Mouse (Mus musculus) MEL (cell line): Measurements from ENCODE around the gene Syce3. TPM values are rescaled to one million over a fixed set of nuclear protein-coding genes. Genes with fewer than 3 reads are reported as not detected.

Source experiments
- DNase-seq: peaks from one replicate; pipeline ENCODE4 v3.0.0; 2011; ENCODE audit warnings: low read depth, low spot score
- H3K27ac ChIP-seq: 2 replicates; pipeline ENCODE4 v1.5.1; 2012; ENCODE audit warnings: low read depth, mild to moderate bottlenecking, control low read depth, low read length, moderate library complexity; ENCODE audit not compliant: control insufficient read depth
- H3K27me3 ChIP-seq, 2 experiments: fragments of 150-350 bp in 1 of 2; sonication (generic) in 1 of 2; 2 replicates each; pipeline ENCODE4 v1.6.1; 2012; ENCODE audit warnings: low read length in 2 of 2, mild to moderate bottlenecking in 2 of 2, improper control_type of control experiment in 1 of 2, moderate library complexity in 1 of 2; ENCODE audit not compliant: insufficient read depth in 2 of 2, control insufficient read depth in 1 of 2
- H3K36me3 ChIP-seq, 2 experiments: 2 replicates each; pipeline ENCODE4 v1.6.1; 2012 to 2014; ENCODE audit warnings: low read length in 2 of 2, improper control_type of control experiment in 1 of 2, inconsistent platforms in 1 of 2, mild to moderate bottlenecking in 1 of 2; ENCODE audit not compliant: insufficient read depth in 2 of 2, control insufficient read depth in 1 of 2
- H3K4me1 ChIP-seq, 2 experiments: fragments of 150-350 bp in 1 of 2; sonication (generic) in 1 of 2; 2 replicates each; pipeline ENCODE4 v1.6.1; 2012; ENCODE audit warnings: low read length in 2 of 2, improper control_type of control experiment in 1 of 2, mild to moderate bottlenecking in 1 of 2; ENCODE audit not compliant: insufficient read depth in 2 of 2, control insufficient read depth in 1 of 2
- H3K4me3 ChIP-seq, 2 experiments: fragments of 150-350 bp in 1 of 2; sonication (generic) in 1 of 2; 2 replicates each; pipeline ENCODE4 v1.5.1; 2012; ENCODE audit warnings: low read depth in 2 of 2, low read length in 2 of 2, mild to moderate bottlenecking in 2 of 2, moderate library complexity in 2 of 2, control low read depth in 1 of 2, improper control_type of control experiment in 1 of 2; ENCODE audit not compliant: control insufficient read depth in 1 of 2, insufficient read depth in 1 of 2
- H3K79me2 ChIP-seq: 2 replicates; pipeline ENCODE4 v1.6.1; 2012; ENCODE audit warnings: mild to moderate bottlenecking, low read length, moderate library complexity; ENCODE audit not compliant: control insufficient read depth, poor library complexity, insufficient read depth
- H3K9ac ChIP-seq: 2 replicates; pipeline ENCODE4 v1.6.1; 2012; ENCODE audit warnings: low read depth, mild to moderate bottlenecking, control low read depth, low read length, moderate library complexity; ENCODE audit not compliant: control insufficient read depth, poor library complexity, severe bottlenecking
- H3K9me3 ChIP-seq: fragments of 150-350 bp; sonication (generic); replicated peaks from 2 replicates; pipeline ENCODE4 v1.6.1; 2012; ENCODE audit warnings: mild to moderate bottlenecking, low read length, improper control_type of control experiment, moderate library complexity; ENCODE audit not compliant: insufficient read depth
- CTCF ChIP-seq, 3 experiments: IDR thresholded peaks in 2 of 3; conservative IDR thresholded peaks in 1 of 3; 2 replicates each; pipeline ENCODE4 v1.5.1; 2011 to 2012; ENCODE audit warnings: low read length in 3 of 3, low read depth in 2 of 3, mild to moderate bottlenecking in 2 of 3, improper control_type of control experiment in 1 of 3, inconsistent platforms in 1 of 3, mixed read lengths in 1 of 3, moderate library complexity in 1 of 3; ENCODE audit not compliant: control insufficient read depth in 1 of 3, insufficient read depth in 1 of 3, poor library complexity in 1 of 3, severe bottlenecking in 1 of 3
- ELF1 ChIP-seq: IDR thresholded peaks from 2 replicates; pipeline ENCODE4 v1.6.1; 2014; ENCODE audit warnings: low read depth, mild to moderate bottlenecking, inconsistent platforms, low read length, improper control_type of control experiment, moderate library complexity
- EP300 ChIP-seq, 2 experiments: IDR thresholded peaks; 2 replicates each; pipeline ENCODE4 v1.6.1; 2011; ENCODE audit warnings: improper control_type of control experiment in 2 of 2, low read length in 2 of 2, low read depth in 1 of 2, mild to moderate bottlenecking in 1 of 2
- ETS1 ChIP-seq: IDR thresholded peaks from 2 replicates; pipeline ENCODE4 v1.6.1; 2012; ENCODE audit warnings: low read depth, mild to moderate bottlenecking, inconsistent platforms, low read length, improper control_type of control experiment, moderate library complexity
- GABPA ChIP-seq: IDR thresholded peaks from 2 replicates; pipeline ENCODE4 v1.6.1; 2012; ENCODE audit warnings: low read depth, mild to moderate bottlenecking, inconsistent platforms, low read length, improper control_type of control experiment, moderate library complexity
- HCFC1 ChIP-seq: IDR thresholded peaks from 2 replicates; pipeline ENCODE4 v1.6.1; 2012; ENCODE audit warnings: low read depth, mild to moderate bottlenecking, inconsistent platforms, low read length, improper control_type of control experiment, moderate library complexity
- JUND ChIP-seq: IDR thresholded peaks from 2 replicates; pipeline ENCODE4 v1.6.1; 2011; ENCODE audit warnings: low read depth, mild to moderate bottlenecking, improper control_type of control experiment, low read length
- MAFK ChIP-seq: IDR thresholded peaks from 2 replicates; pipeline ENCODE4 v1.6.1; 2011; ENCODE audit warnings: low read depth, mild to moderate bottlenecking, low read length, improper control_type of control experiment, borderline replicate concordance
- MEF2A ChIP-seq: IDR thresholded peaks from 2 replicates; pipeline ENCODE4 v1.6.1; 2014; ENCODE audit warnings: low read depth, mild to moderate bottlenecking, inconsistent platforms, low read length, improper control_type of control experiment; ENCODE audit not compliant: poor library complexity, insufficient replicate concordance, severe bottlenecking; ENCODE audit errors: extremely low read depth
- MXI1 ChIP-seq: IDR thresholded peaks from 2 replicates; pipeline ENCODE4 v1.6.1; 2011; ENCODE audit warnings: mild to moderate bottlenecking, low read depth, low read length, improper control_type of control experiment
- MYB ChIP-seq: IDR thresholded peaks from 2 replicates; pipeline ENCODE4 v1.6.1; 2011; ENCODE audit warnings: mild to moderate bottlenecking, low read depth, low read length, improper control_type of control experiment
- POLR2AphosphoS2 ChIP-seq: IDR thresholded peaks from 2 replicates; pipeline ENCODE4 v1.6.1; 2011; ENCODE audit warnings: low read length, improper control_type of control experiment
- SMC3 ChIP-seq: IDR thresholded peaks from 2 replicates; pipeline ENCODE4 v1.6.1; 2011; ENCODE audit warnings: low read depth, low read length, improper control_type of control experiment
- TAL1 ChIP-seq: IDR thresholded peaks from 2 replicates; pipeline ENCODE4 v1.6.1; 2012; ENCODE audit warnings: mild to moderate bottlenecking, inconsistent platforms, low read length, moderate library complexity, mixed read lengths
- UBTF ChIP-seq: IDR thresholded peaks from 2 replicates; pipeline ENCODE4 v1.6.1; 2012; ENCODE audit warnings: low read depth, mild to moderate bottlenecking, inconsistent platforms, low read length, improper control_type of control experiment, moderate library complexity, borderline replicate concordance; ENCODE audit not compliant: insufficient read depth
- USF1 ChIP-seq: IDR thresholded peaks from 2 replicates; pipeline ENCODE4 v1.6.1; 2014; ENCODE audit warnings: low read depth, mild to moderate bottlenecking, inconsistent platforms, low read length, improper control_type of control experiment, moderate library complexity
- USF2 ChIP-seq, 2 experiments: IDR thresholded peaks; 2 replicates each; pipeline ENCODE4 v1.6.1; 2011 to 2012; ENCODE audit warnings: improper control_type of control experiment in 2 of 2, low read length in 2 of 2, borderline replicate concordance in 1 of 2, inconsistent platforms in 1 of 2, low read depth in 1 of 2, mild to moderate bottlenecking in 1 of 2; ENCODE audit not compliant: insufficient read depth in 1 of 2
- ZC3H11A ChIP-seq: IDR thresholded peaks from 2 replicates; pipeline ENCODE4 v1.6.1; 2012; ENCODE audit warnings: low read depth, mild to moderate bottlenecking, inconsistent platforms, low read length, improper control_type of control experiment
- ZKSCAN1 ChIP-seq: IDR thresholded peaks from 2 replicates; pipeline ENCODE4 v1.6.1; 2012; ENCODE audit warnings: low read depth, mild to moderate bottlenecking, inconsistent platforms, low read length, improper control_type of control experiment, moderate library complexity
- ZMIZ1 ChIP-seq: IDR thresholded peaks from 2 replicates; pipeline ENCODE4 v1.6.1; 2012; ENCODE audit warnings: low read depth, mild to moderate bottlenecking, inconsistent platforms, low read length, improper control_type of control experiment, moderate library complexity
- ZNF384 ChIP-seq: IDR thresholded peaks from 2 replicates; pipeline ENCODE4 v1.6.1; 2012; ENCODE audit warnings: low read depth, mild to moderate bottlenecking, inconsistent platforms, low read length, improper control_type of control experiment
- polyA plus RNA-seq, 2 experiments: library from polyadenylated mRNA; stranded (reverse) in 1 of 2; unstranded in 1 of 2; fragments of >175 nt in 1 of 2; fragments of >200 nt in 1 of 2; gene quantifications; 2 replicates each; pipeline versions ENCODE4 v1.2.1 to v1.2.4; 2012; ENCODE audit warnings: low replicate concordance in 2 of 2, low read depth in 1 of 2; ENCODE audit not compliant: insufficient read length in 2 of 2, insufficient read depth in 1 of 2, missing spikeins in 1 of 2
- total RNA-seq: library from RNA; depleted of rRNA; stranded (reverse); fragments of 300-350 nt; gene quantifications from 2 replicates; pipeline ENCODE4 v1.2.3, GENCODE M21; 2012

Gene Syce3
- total and polyA plus RNA-seq, 3 experiments, result 1.4 to 1.5 TPM; not detected in 1

DNA sequence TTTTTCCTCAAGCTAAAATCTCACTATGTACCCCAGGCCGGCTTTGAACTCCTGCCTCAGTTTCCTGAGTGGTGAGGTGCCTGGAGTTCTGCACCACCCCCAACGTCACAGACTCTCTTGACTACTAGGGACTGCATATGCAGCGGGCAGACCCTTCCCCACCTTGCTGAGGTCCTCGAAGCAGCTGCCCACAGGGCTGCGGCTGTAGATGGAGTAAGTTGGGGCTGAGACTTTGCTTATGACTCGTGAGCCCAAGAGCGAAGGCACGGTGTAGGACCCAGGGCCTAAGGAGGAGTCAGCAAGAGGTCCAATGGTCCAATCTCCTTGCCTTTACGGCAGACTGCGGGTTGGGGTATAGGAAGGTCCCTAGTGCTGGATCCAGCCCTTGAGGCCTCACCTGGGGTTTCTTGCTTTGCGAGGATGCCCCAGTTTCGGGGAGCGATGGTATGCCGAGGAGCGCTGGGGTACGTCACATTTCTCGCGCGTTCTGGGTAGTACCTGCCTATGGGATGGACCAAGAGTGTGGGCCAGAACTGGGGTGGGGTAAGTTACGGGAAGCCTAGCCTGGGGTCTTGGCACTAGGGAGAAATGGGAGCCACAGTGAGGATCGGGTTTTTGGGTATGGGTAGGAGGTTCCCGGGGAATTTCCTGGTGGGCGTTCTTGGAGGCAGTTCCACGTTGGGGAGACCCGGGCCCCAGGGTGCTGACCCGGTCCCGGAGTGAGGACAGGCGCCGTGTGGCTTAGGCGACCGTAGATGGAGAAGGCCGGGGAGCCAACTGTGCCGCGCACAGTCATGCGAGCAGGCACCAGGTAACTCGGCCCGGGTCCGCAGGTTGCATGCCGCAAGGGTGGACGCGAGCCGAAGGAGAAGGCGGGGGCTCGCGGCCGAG is 32.1 kb downstream of the Syce3 start:
- Histone ChIP-seq H3K36me3 (peaks cover 0 to 8% of the 10 kb centered on the region in 2 experiments; a peak in 2 of 4 replicates), H3K9me3 (no peaks in the 10 kb centered on the region), H3K27me3 (no peaks in the 10 kb centered on the region)
- TF ChIP-seq MXI1, result no peak
- no peak for TF ChIP-seq GABPA
- TF ChIP-seq ZKSCAN1, result no peak
- TF ChIP-seq ZNF384, result no peak
- TF ChIP-seq ZC3H11A, result no peak
- TF ChIP-seq USF2 (IDR thresholded peaks at IDR 0.05; ENCODE audit: borderline replicate concordance in 1 of 2, insufficient read depth in 1 of 2, low read depth in 1 of 2, low read length in 2 of 2), result no peak
- TF ChIP-seq UBTF, result no peak
- TF ChIP-seq ELF1, result no peak
- TF ChIP-seq, all 39 proteins: peak for 0
- no peak overlapping the region for H3K4me3 ChIP-seq
- no peak for DNase-seq
- peaks cover 0 to 11% of the 10 kb centered on the region in 2 experiments; a peak in 1 of 4 replicates for H3K4me1 ChIP-seq
- no peak overlapping the region for H3K27ac ChIP-seq
- peaks cover 7% of the 10 kb centered on the region for H3K79me2 ChIP-seq
- no peak overlapping the region for H3K9ac ChIP-seq

DNA sequence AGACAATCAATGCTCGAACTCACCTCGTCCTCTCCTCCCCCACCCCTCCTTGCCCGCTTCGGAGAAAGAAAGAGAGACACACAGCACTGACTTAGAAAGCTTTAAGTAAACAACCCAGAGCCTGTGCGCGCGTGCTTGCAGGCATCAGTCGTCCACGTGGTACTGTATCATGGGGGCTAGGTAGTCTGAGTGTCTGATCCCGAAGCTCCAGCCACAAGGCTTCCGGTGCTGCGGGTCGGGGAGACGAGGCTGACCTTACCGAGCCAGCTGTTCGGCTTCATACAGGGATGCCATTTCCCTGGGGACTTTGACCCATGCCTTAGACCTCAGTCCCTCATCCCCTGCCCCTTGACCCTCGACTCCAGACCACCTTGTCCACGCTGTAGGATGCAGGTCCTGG is 32.9 kb downstream of the Syce3 start:
- Histone ChIP-seq H3K4me1 (peaks cover 0 to 11% of the 10 kb centered on the region in 2 experiments; a peak in 1 of 4 replicates), H3K9me3 (no peaks in the 10 kb centered on the region), H3K9ac (no peak overlapping the region), H3K4me3 (no peak overlapping the region), H3K27ac (no peak overlapping the region), H3K27me3 (no peaks in the 10 kb centered on the region), H3K36me3 (peaks cover 0 to 10% of the 10 kb centered on the region in 2 experiments; a peak in 2 of 4 replicates), H3K79me2 (peaks cover 15% of the 10 kb centered on the region)
- no peak for TF ChIP-seq ETS1
- no peak for TF ChIP-seq ZNF384
- TF ChIP-seq SMC3, result no peak
- no peak for TF ChIP-seq MAFK
- no peak for TF ChIP-seq USF2 (IDR thresholded peaks at IDR 0.05; ENCODE audit: borderline replicate concordance in 1 of 2, insufficient read depth in 1 of 2, low read depth in 1 of 2, low read length in 2 of 2)
- TF ChIP-seq CTCF (IDR thresholded peaks at IDR 0.05 in 2 of 3, conservative IDR thresholded peaks at IDR 0.05 in 1 of 3; ENCODE audit: control insufficient read depth in 1 of 3, insufficient read depth in 1 of 3, low read depth in 2 of 3, low read length in 3 of 3, poor library complexity in 1 of 3, severe bottlenecking in 1 of 3), result no peak
- TF ChIP-seq MYB, result no peak
- TF ChIP-seq POLR2AphosphoS2, result no peak
- no peak for TF ChIP-seq HCFC1
- TF ChIP-seq JUND, result no peak
- no peak for TF ChIP-seq TAL1
- TF ChIP-seq MXI1, result no peak
- TF ChIP-seq USF1, result no peak
- TF ChIP-seq ZMIZ1, result no peak
- no peak for TF ChIP-seq MEF2A
- no peak for TF ChIP-seq EP300 (IDR thresholded peaks at IDR 0.05; ENCODE audit: low read depth in 1 of 2, low read length in 2 of 2)
- DNase-seq, result no peak
